Mouse (Mus musculus) forebrain, embryonic 16.5 days (tissue): ENCODE measurements around the gene Il17ra. TPM values are rescaled to one million over a fixed set of nuclear protein-coding genes. Genes with fewer than 3 reads are reported as not detected.
A peak's percentile ranks its signal among the peaks of the same experiment; 100 is the strongest.

ENCODE experiments used
- ATAC-seq: fragments of 200-750 bp; cut with Nextera tagmentation; 2 replicates; pipeline ENCODE4 v1.8.0; 2017; ENCODE audit warnings: mild to moderate bottlenecking, moderate library complexity
- H3K27ac ChIP-seq: fragments of 300-500 bp; sonication (generic); 2 replicates; pipeline ENCODE4 v1.5.1; 2014; ENCODE audit warnings: low read length, control low read depth
- H3K27me3 ChIP-seq: fragments of 300-500 bp; sonication (generic); replicated peaks from 2 replicates; pipeline ENCODE4 v1.6.1; 2014; ENCODE audit warnings: low read length; ENCODE audit not compliant: control insufficient read depth, insufficient read depth
- H3K36me3 ChIP-seq: fragments of 300-500 bp; sonication (generic); 2 replicates; pipeline ENCODE4 v1.6.1; 2014; ENCODE audit not compliant: control insufficient read depth, insufficient read depth
- H3K4me1 ChIP-seq: fragments of 300-500 bp; sonication (generic); replicated peaks from 2 replicates; pipeline ENCODE4 v1.6.1; 2014; ENCODE audit warnings: low read length; ENCODE audit not compliant: control insufficient read depth, insufficient read depth
- H3K4me2 ChIP-seq: fragments of 300-500 bp; sonication (generic); 2 replicates; pipeline ENCODE4 v1.6.1; 2014; ENCODE audit warnings: mild to moderate bottlenecking, low read length, control low read depth
- H3K4me3 ChIP-seq: fragments of 300-500 bp; sonication (generic); replicated peaks from 2 replicates; pipeline ENCODE4 v1.5.1; 2014; ENCODE audit warnings: mild to moderate bottlenecking, low read length, control low read depth
- H3K9ac ChIP-seq: fragments of 300-500 bp; sonication (generic); replicated peaks from 2 replicates; pipeline ENCODE4 v1.6.1; 2014; ENCODE audit warnings: low read depth, low read length, control low read depth
- H3K9me3 ChIP-seq: fragments of 300-500 bp; sonication (generic); 2 replicates; pipeline ENCODE4 v1.6.1; 2016; ENCODE audit warnings: low read length; ENCODE audit not compliant: control insufficient read depth
- WGBS: fragments of 180-500 bp; shearing (Covaris S2); extraction: QIAGEN DNeasy Blood & Tissue Kit; methylation state at CpG from one replicate; pipeline ENCODE4 v1.1.7; 2014; 5-methylcytosine and 5-hydroxymethylcytosine counted together
- polyA plus RNA-seq: library from polyadenylated mRNA; unstranded; fragments of >200 nt; fragmentation: Nextera tagmentation; extraction: Ambion mirVana; gene quantifications from 2 replicates; pipeline ENCODE4 v1.2.1, GENCODE M21; 2015

Il17ra gene
- polyA plus RNA-seq, 1 experiment from 2014 or later: 4.6 TPM

- Histone ChIP-seq H3K4me1 (peaks cover 39% of the 10 kb centered on the region), H3K9ac (peak overlapping the region; percentile 87), H3K27me3 (no peaks in the 10 kb centered on the region), H3K9me3 (no peaks in the 10 kb centered on the region), H3K4me3 (peak overlapping the region; percentile 79), H3K4me2 (peak overlapping the region; percentile 73), H3K27ac (no peak overlapping the region), H3K36me3 (no peaks in the 10 kb centered on the region)
- no peak for ATAC-seq
- 12% methylated on average over 20 of the region's 22 CpGs for WGBS
Observed at GRCm38 (mm10) chr6:120491862-120492498, 28.9 kb downstream of the Il17ra start.

GRCm38 (mm10) chr6:120492499-120493373, 29.7 kb downstream of the Il17ra start:
- Histone ChIP-seq H3K27ac (peak overlapping the region; percentile 93), H3K27me3 (no peaks in the 10 kb centered on the region), H3K4me1 (peaks cover 39% of the 10 kb centered on the region), H3K4me2 (peak overlapping the region; percentile 73), H3K36me3 (no peaks in the 10 kb centered on the region), H3K4me3 (peak overlapping the region; percentile 79), H3K9me3 (no peaks in the 10 kb centered on the region), H3K9ac (peak overlapping the region; percentile 87)
- under 1% methylated on average over 95 of the region's 95 CpGs for WGBS
- peak; percentile 5 for ATAC-seq

- H3K36me3 ChIP-seq: no peaks in the 10 kb centered on the region
- ATAC-seq: peak; percentile 91
- H3K9me3 ChIP-seq: no peaks in the 10 kb centered on the region
- H3K4me2 ChIP-seq: peak within 1 kb of the TSS; percentile 73
- H3K9ac ChIP-seq: peak within 1 kb of the TSS; percentile 87
- no peaks in the 10 kb centered on the region for H3K27me3 ChIP-seq
- H3K4me1 ChIP-seq: peaks cover 39% of the 10 kb centered on the region
- H3K27ac ChIP-seq: peak within 1 kb of the TSS; percentile 93
- WGBS: under 1% methylated on average over 60 of the region's 84 CpGs
- H3K4me3 ChIP-seq: peak within 1 kb of the TSS; percentile 79
Observed at GRCm38 (mm10) chr6:120493374-120494181, 30.5 kb downstream of the Il17ra start, which contains the start of gene Tmem121b. Gene Tmem121b, minus strand, starts transcription at chr6:120493807.

GRCm38 (mm10) chr6:120496544-120496943, 33.5 kb downstream of the Il17ra start:
- H3K27me3 ChIP-seq: no peaks in the 10 kb centered on the region
- ATAC-seq: no peak
- H3K27ac ChIP-seq: no peak overlapping the region
- H3K36me3 ChIP-seq: no peaks in the 10 kb centered on the region
- peaks cover 17% of the 10 kb centered on the region for H3K4me1 ChIP-seq
- H3K4me3 ChIP-seq: no peak overlapping the region
- 39% methylated on average over 3 of the region's 3 CpGs for WGBS
- no peak overlapping the region for H3K9ac ChIP-seq
- H3K9me3 ChIP-seq: no peaks in the 10 kb centered on the region
- no peak overlapping the region for H3K4me2 ChIP-seq

- Histone ChIP-seq H3K4me3 (no peak overlapping the region), H3K9me3 (no peaks in the 10 kb centered on the region), H3K9ac (no peak overlapping the region), H3K4me1 (no peaks in the 10 kb centered on the region), H3K36me3 (0 out of 2 replicates have a peak, but pooled peaks cover under 1% of the 10 kb centered on the region), H3K4me2 (no peak overlapping the region), H3K27me3 (no peaks in the 10 kb centered on the region), H3K27ac (no peak overlapping the region)
- WGBS: 69% methylated on average over 3 of the region's 3 CpGs
- ATAC-seq: no peak
Observed at GRCm38 (mm10) chr6:120504051-120504450, 41.0 kb downstream of the Il17ra start.

- no peaks in the 10 kb centered on the region for H3K4me1 ChIP-seq
- H3K36me3 ChIP-seq: 0 out of 2 replicates have a peak, but pooled peaks cover 7% of the 10 kb centered on the region
- 20% methylated on average over 4 of the region's 4 CpGs for WGBS
- no peak overlapping the region for H3K4me3 ChIP-seq
- H3K27me3 ChIP-seq: no peaks in the 10 kb centered on the region
- no peak overlapping the region for H3K9ac ChIP-seq
- ATAC-seq: no peak
- no peak overlapping the region for H3K4me2 ChIP-seq
- no peaks in the 10 kb centered on the region for H3K9me3 ChIP-seq
- H3K27ac ChIP-seq: no peak overlapping the region
Observed at GRCm38 (mm10) chr6:120505531-120505930, 42.5 kb downstream of the Il17ra start.

GRCm38 (mm10) chr6:120508645-120509044, 45.6 kb downstream of the Il17ra start:
- H3K4me1 ChIP-seq: no peaks in the 10 kb centered on the region
- H3K4me2 ChIP-seq: no peak overlapping the region
- WGBS: 92% methylated on average over 4 of the region's 4 CpGs
- H3K36me3 ChIP-seq: 0 out of 2 replicates have a peak, but pooled peaks cover 7% of the 10 kb centered on the region
- H3K9ac ChIP-seq: no peak overlapping the region
- no peak overlapping the region for H3K27ac ChIP-seq
- no peaks in the 10 kb centered on the region for H3K27me3 ChIP-seq
- no peak for ATAC-seq
- no peaks in the 10 kb centered on the region for H3K9me3 ChIP-seq
- H3K4me3 ChIP-seq: no peak overlapping the region

GRCm38 (mm10) chr6:120509975-120510374, 46.9 kb downstream of the Il17ra start:
- no peak for ATAC-seq
- WGBS: 92% methylated on average over 7 of the region's 7 CpGs
- Histone ChIP-seq H3K27ac (no peak overlapping the region), H3K4me1 (no peaks in the 10 kb centered on the region), H3K9ac (no peak overlapping the region), H3K4me3 (no peak overlapping the region), H3K4me2 (no peak overlapping the region), H3K27me3 (no peaks in the 10 kb centered on the region), H3K36me3 (0 out of 2 replicates have a peak, but pooled peaks cover 9% of the 10 kb centered on the region), H3K9me3 (no peaks in the 10 kb centered on the region)

- Histone ChIP-seq H3K4me1 (no peaks in the 10 kb centered on the region), H3K27ac (no peak overlapping the region), H3K27me3 (no peaks in the 10 kb centered on the region), H3K4me3 (no peak overlapping the region), H3K4me2 (no peak overlapping the region), H3K9ac (no peak overlapping the region), H3K9me3 (no peaks in the 10 kb centered on the region), H3K36me3 (0 out of 2 replicates have a peak, but pooled peaks cover 11% of the 10 kb centered on the region)
- no peak for ATAC-seq
- WGBS: 95% methylated on average over 8 of the region's 8 CpGs
Observed at GRCm38 (mm10) chr6:120510425-120510824, 47.4 kb downstream of the Il17ra start.
